In genomic region chr2:155807408-155807807, GRCm38 (mm10) we compare ENCODE assay signal across 16 mouse cellular contexts.
"Had no signal": no experiment of that assay in that cellular context is flagged by ENCODE, and none has a peak within 500 bp of the region (broad histone marks: within the 10 kb centered on the region; RNA-seq: fewer than 3 reads in every experiment).

No protein-coding gene starts in this region.

- DNase-seq: gastrocnemius, postnatal 10 days; gastrocnemius, postnatal 25 days; heart, adult 18-20 months; heart, postnatal 10 days; heart, postnatal 4 days; kidney, adult 18-20 months; kidney, adult 8-10 months; kidney, postnatal 10 days; kidney, postnatal 25 days; kidney, postnatal 4 days; liver; liver, embryonic 13.5 days had no signal

- ATAC-seq: hindbrain, embryonic 16.5 days; inflammation-experienced regulatory T-cells, adult 6 months; intestine, embryonic 15.5 days; intestine, postnatal 0 days had no signal
